Mouse (Mus musculus): ENCODE data around the gene Gm14435.
"Not testable (repeated sequence)": the region's sequence is repeated elsewhere in the genome, so short reads cannot be mapped to it uniquely, and the experiment has no call there.

Gene Gm14435

GRCm38 (mm10) chr2:176423294-176423693 is at the start of gene Gm14435:
Gene Gm14435, plus strand, starts transcription at chr2:176423594.
- DNase-seq (ENCODE audit: low spot score) = not testable (repeated sequence)
